Mouse (Mus musculus): ENCODE results near the gene Tmem183a. TPM values are rescaled to one million over a fixed set of nuclear protein-coding genes. Genes with fewer than 3 reads are reported as not detected.
A peak's percentile ranks its signal among the peaks of the same experiment; 100 is the strongest.

Gene Tmem183a
- polyA plus RNA-seq, 1 experiment from 2014 or later, result 126 TPM

GRCm38 (mm10) chr1:134334111-134334827 is 27.5 kb downstream of the Tmem183a start:
- WGBS, result 82% methylated on average over 7 of the region's 7 CpGs

GRCm38 (mm10) chr1:134333371-134334110 is 28.2 kb downstream of the Tmem183a start:
- Histone ChIP-seq H3K27ac (replicated peaks) (no peak overlapping the region), H3K4me2 (no peak overlapping the region), H3K4me3 (no peak overlapping the region), H3K27me3 (no peaks in the 10 kb centered on the region), H3K4me1 (replicated peaks) (peaks cover 11% of the 10 kb centered on the region), H3K36me3 (no peaks in the 10 kb centered on the region), H3K9me3 (no peaks in the 10 kb centered on the region), H3K9ac (no peak overlapping the region)
- ATAC-seq (ENCODE audit: low FRiP score, low read depth), result peak; percentile 12; the same call in 1 of the 2 replicates
- WGBS, result 86% methylated on average over 10 of the region's 10 CpGs

More at GRCm38 (mm10) chr1:134334111-134334827, 27.5 kb downstream of the Tmem183a start:
- Histone ChIP-seq H3K27ac (replicated peaks) (no peak overlapping the region), H3K4me1 (replicated peaks) (peaks cover 11% of the 10 kb centered on the region), H3K4me3 (no peak overlapping the region), H3K27me3 (no peaks in the 10 kb centered on the region), H3K4me2 (no peak overlapping the region), H3K36me3 (no peaks in the 10 kb centered on the region), H3K9me3 (no peaks in the 10 kb centered on the region), H3K9ac (no peak overlapping the region)
- ATAC-seq (ENCODE audit: low FRiP score, low read depth), result no peak

GRCm38 (mm10) chr1:134332770-134333271 is 29.0 kb downstream of the Tmem183a start, which contains the start of gene Ppfia4:
Ppfia4 (minus strand) TSS chr1:134332928.
- Histone ChIP-seq H3K27me3 (no peaks in the 10 kb centered on the region), H3K9ac (no peak within 1 kb of the TSS), H3K9me3 (no peaks in the 10 kb centered on the region), H3K27ac (replicated peaks) (no peak within 1 kb of the TSS), H3K4me2 (peak within 1 kb of the TSS; percentile 9; the same call in 1 of the 2 replicates), H3K36me3 (no peaks in the 10 kb centered on the region), H3K4me3 (no peak within 1 kb of the TSS), H3K4me1 (replicated peaks) (peaks cover 11% of the 10 kb centered on the region)
- ATAC-seq (ENCODE audit: low FRiP score, low read depth), result peak; percentile 60
- 45% methylated on average over 13 of the region's 13 CpGs for WGBS

- no peaks in the 10 kb centered on the region for H3K9me3 ChIP-seq
- H3K4me2 ChIP-seq, result peak overlapping the region; percentile 9; the same call in 1 of the 2 replicates
- H3K4me1 ChIP-seq (replicated peaks), result peaks cover 11% of the 10 kb centered on the region
- H3K27me3 ChIP-seq, result no peaks in the 10 kb centered on the region
- no peak overlapping the region for H3K4me3 ChIP-seq
- H3K36me3 ChIP-seq, result no peaks in the 10 kb centered on the region
- H3K27ac ChIP-seq (replicated peaks), result no peak overlapping the region
- 63% methylated on average over 20 of the region's 20 CpGs for WGBS
- ATAC-seq (ENCODE audit: low FRiP score, low read depth), result peak; percentile 17; the same call in 1 of the 2 replicates
- H3K9ac ChIP-seq, result no peak overlapping the region
These were observed 29.7 kb downstream of the Tmem183a start for GRCm38 (mm10) chr1:134331879-134332635.

GRCm38 (mm10) chr1:134326841-134327346 is 34.9 kb downstream of the Tmem183a start:
- Histone ChIP-seq H3K4me1 (replicated peaks) (no peaks in the 10 kb centered on the region), H3K27ac (replicated peaks) (no peak overlapping the region), H3K36me3 (peaks cover 21% of the 10 kb centered on the region; the same call in 1 of the 2 replicates), H3K27me3 (no peaks in the 10 kb centered on the region), H3K9me3 (no peaks in the 10 kb centered on the region), H3K4me3 (no peak overlapping the region), H3K4me2 (no peak overlapping the region), H3K9ac (no peak overlapping the region)
- ATAC-seq (ENCODE audit: low FRiP score, low read depth), result no peak
- 94% methylated on average over 12 of the region's 12 CpGs for WGBS

- H3K4me3 ChIP-seq, result no peak overlapping the region
- 87% methylated on average over 6 of the region's 6 CpGs for WGBS
- peaks cover 5% of the 10 kb centered on the region; the same call in 1 of the 2 replicates for H3K4me1 ChIP-seq (replicated peaks)
- H3K27me3 ChIP-seq, result no peaks in the 10 kb centered on the region
- no peaks in the 10 kb centered on the region for H3K9me3 ChIP-seq
- no peak overlapping the region for H3K27ac ChIP-seq (replicated peaks)
- no peak overlapping the region for H3K4me2 ChIP-seq
- ATAC-seq (ENCODE audit: low FRiP score, low read depth), result 0 out of 2 replicates have a peak, but pooled peaks have one; percentile 7
- H3K9ac ChIP-seq, result no peak overlapping the region
- peaks cover 21% of the 10 kb centered on the region; the same call in 1 of the 2 replicates for H3K36me3 ChIP-seq
These were observed 39.2 kb downstream of the Tmem183a start for GRCm38 (mm10) chr1:134322591-134322990.

DNA sequence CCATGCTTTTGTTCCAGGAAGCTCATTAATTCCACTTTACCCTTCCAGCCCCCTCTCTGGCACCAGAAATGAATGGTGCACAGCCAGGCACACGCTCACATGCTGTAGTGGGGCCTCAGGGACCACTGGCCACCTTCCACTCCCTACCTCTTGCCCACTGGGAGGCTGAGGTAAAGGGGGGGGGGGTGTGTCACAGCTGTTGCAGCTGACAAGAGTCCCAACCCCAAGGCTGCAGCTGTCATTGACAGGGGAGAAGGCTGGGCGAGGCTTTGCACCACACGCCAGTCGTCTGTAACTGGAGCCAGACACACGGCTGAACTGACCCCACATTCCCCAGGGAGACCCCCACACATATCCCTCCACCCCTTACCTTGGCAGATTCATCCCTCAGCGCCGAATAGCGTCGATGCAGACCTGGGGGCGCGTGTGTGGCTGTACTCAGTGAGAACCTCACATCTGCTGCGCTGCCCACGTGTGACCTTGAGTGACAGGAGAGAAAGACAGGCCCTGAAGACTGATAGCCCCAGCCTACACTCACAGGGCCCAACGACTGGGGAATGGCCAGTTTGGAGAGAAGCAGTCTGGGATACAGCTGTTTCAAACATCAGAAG is 41.0 kb downstream of the Tmem183a start:
- Histone ChIP-seq H3K9me3 (no peaks in the 10 kb centered on the region), H3K9ac (no peak overlapping the region), H3K4me1 (replicated peaks) (peaks cover 5% of the 10 kb centered on the region; the same call in 1 of the 2 replicates), H3K4me2 (no peak overlapping the region), H3K36me3 (peaks cover 12% of the 10 kb centered on the region; the same call in 1 of the 2 replicates), H3K27me3 (no peaks in the 10 kb centered on the region), H3K27ac (replicated peaks) (no peak overlapping the region), H3K4me3 (no peak overlapping the region)
- 41% methylated on average over 13 of the region's 14 CpGs for WGBS
- peak; percentile 36; the same call in 1 of the 2 replicates for ATAC-seq (ENCODE audit: low FRiP score, low read depth)

GRCm38 (mm10) chr1:134318261-134318660 is 43.5 kb downstream of the Tmem183a start:
- no peak for ATAC-seq (ENCODE audit: low FRiP score, low read depth)
- Histone ChIP-seq H3K9ac (no peak overlapping the region), H3K4me2 (no peak overlapping the region), H3K4me1 (replicated peaks) (peaks cover 5% of the 10 kb centered on the region; the same call in 1 of the 2 replicates), H3K4me3 (no peak overlapping the region), H3K27ac (replicated peaks) (no peak overlapping the region), H3K36me3 (peaks cover 10% of the 10 kb centered on the region; the same call in 1 of the 2 replicates), H3K27me3 (no peaks in the 10 kb centered on the region), H3K9me3 (no peaks in the 10 kb centered on the region)
- 70% methylated on average over 5 of the region's 5 CpGs for WGBS

DNA sequence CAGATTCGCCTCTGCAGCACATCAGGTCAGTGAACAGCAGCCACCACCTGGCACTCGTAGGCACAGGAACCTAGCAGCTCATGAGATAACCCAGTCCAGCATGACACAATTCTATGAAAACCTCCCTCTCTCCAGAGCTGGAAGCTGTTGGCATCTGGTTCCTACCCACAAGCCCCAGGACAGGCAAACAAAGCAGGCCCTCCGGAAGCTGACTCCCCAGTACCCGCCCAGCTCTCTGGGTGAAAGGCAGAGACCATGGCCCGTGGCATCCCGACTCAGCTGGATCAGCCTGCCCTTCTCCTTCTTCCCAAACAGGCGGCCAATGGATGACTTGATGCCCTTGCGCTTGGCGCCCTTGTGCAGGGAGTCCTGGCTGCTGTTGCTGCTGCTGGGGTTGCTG is 45.4 kb downstream of the Tmem183a start:
- Histone ChIP-seq H3K27me3 (no peaks in the 10 kb centered on the region), H3K4me3 (no peak overlapping the region), H3K4me2 (no peak overlapping the region), H3K9me3 (no peaks in the 10 kb centered on the region), H3K9ac (no peak overlapping the region), H3K4me1 (replicated peaks) (peaks cover 5% of the 10 kb centered on the region; the same call in 1 of the 2 replicates), H3K27ac (replicated peaks) (no peak overlapping the region), H3K36me3 (peaks cover 14% of the 10 kb centered on the region; the same call in 1 of the 2 replicates)
- 85% methylated on average over 9 of the region's 9 CpGs for WGBS
- ATAC-seq (ENCODE audit: low FRiP score, low read depth), result no peak

DNA sequence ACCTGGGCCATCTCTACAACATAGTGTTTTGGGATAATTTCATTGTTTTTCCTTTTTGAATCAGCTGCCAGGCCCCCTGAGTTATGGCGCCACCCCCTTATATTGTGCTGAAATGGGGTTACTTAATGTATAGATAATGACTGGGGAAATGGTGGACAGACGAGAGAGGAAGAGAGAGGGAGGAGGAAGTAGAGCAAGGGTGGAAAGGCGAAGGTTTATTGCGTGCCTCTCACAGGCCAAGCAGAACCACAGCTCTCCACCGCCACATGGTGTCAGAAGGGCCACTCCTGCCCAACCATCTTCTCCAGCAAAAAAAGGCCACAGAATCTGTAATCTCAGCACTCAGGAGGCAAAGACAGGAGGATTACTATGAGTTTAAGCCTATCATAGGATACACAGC is 46.6 kb downstream of the Tmem183a start:
- Histone ChIP-seq H3K4me3 (no peak overlapping the region), H3K4me1 (replicated peaks) (no peaks in the 10 kb centered on the region), H3K27ac (replicated peaks) (no peak overlapping the region), H3K36me3 (peaks cover 14% of the 10 kb centered on the region; the same call in 1 of the 2 replicates), H3K9ac (no peak overlapping the region), H3K27me3 (no peaks in the 10 kb centered on the region), H3K9me3 (no peaks in the 10 kb centered on the region), H3K4me2 (no peak overlapping the region)
- ATAC-seq (ENCODE audit: low FRiP score, low read depth), result no peak
- 83% methylated on average over 5 of the region's 5 CpGs for WGBS

DNA sequence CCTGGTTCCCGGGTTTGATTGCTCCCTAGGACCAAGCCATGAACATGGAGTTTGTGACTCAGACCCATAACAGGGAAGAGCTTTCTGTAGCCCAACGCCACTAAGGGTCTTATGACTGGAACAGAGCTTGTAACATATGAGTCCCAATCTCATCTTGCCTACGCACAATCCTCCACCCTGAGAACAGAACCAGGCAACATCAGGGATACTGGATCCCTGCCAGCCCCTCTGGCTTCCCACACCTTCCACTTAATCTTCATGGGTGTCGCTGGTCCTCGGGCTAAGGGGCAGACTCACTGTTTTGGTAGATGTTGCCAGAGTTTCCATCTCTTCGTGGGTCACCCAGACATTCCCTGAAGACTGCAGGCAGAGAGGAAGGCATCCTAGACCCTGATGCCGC is 50.0 kb downstream of the Tmem183a start:
- no peak overlapping the region for H3K4me3 ChIP-seq
- no peak for ATAC-seq (ENCODE audit: low FRiP score, low read depth)
- H3K4me2 ChIP-seq, result no peak overlapping the region
- 92% methylated on average over 7 of the region's 7 CpGs for WGBS
- no peaks in the 10 kb centered on the region for H3K27me3 ChIP-seq
- H3K9me3 ChIP-seq, result no peaks in the 10 kb centered on the region
- H3K36me3 ChIP-seq, result peaks cover 21% of the 10 kb centered on the region; the same call in 1 of the 2 replicates
- H3K9ac ChIP-seq, result no peak overlapping the region
- no peak overlapping the region for H3K27ac ChIP-seq (replicated peaks)
- no peaks in the 10 kb centered on the region for H3K4me1 ChIP-seq (replicated peaks)
